Mouse (Mus musculus) thymus, adult 2 months (tissue): ENCODE data around the gene BC004004.

Source experiments
- CTCF ChIP-seq: fragments of 200-500 bp; IDR thresholded peaks from 2 replicates; pipeline ENCODE4 v1.5.1; 2012; ENCODE audit warnings: mild to moderate bottlenecking, control low read depth, low read length, moderate library complexity, borderline replicate concordance; ENCODE audit not compliant: control insufficient read depth, poor library complexity, insufficient read depth; ENCODE audit errors: extremely low read depth
- POLR2A ChIP-seq: fragments of 200-500 bp; IDR thresholded peaks from 2 replicates; pipeline ENCODE4 v1.6.1; 2012; ENCODE audit warnings: mild to moderate bottlenecking, low read length, control low read depth, moderate library complexity; ENCODE audit not compliant: control insufficient read depth, poor library complexity, insufficient read depth; ENCODE audit errors: extremely low read depth

GRCm38 (mm10) chr17:29363109-29363508 lies 94.5 kb downstream of the BC004004 start:
- no peak for TF ChIP-seq CTCF
- no peak for TF ChIP-seq POLR2A
